Mouse (Mus musculus) E14TG2a.4 (cell line): ENCODE measurements around the gene Gm28043.
"Not testable (repeated sequence)": the region's sequence is repeated elsewhere in the genome, so short reads cannot be mapped to it uniquely, and the experiment has no call there.

Source experiments
- H3K27me3 ChIP-seq: 2 replicates; pipeline ENCODE4 v1.6.1; 2014; ENCODE audit warnings: low read length, control low read depth; ENCODE audit not compliant: insufficient read depth
- H3K36me3 ChIP-seq: 2 replicates; pipeline ENCODE4 v1.6.1; 2014; ENCODE audit warnings: low read length, control low read depth; ENCODE audit not compliant: insufficient read depth
- H3K4me1 ChIP-seq: replicated peaks from 2 replicates; pipeline ENCODE4 v1.6.1; 2014; ENCODE audit warnings: low read depth, low read length, control low read depth
- H3K4me3 ChIP-seq: replicated peaks from 2 replicates; pipeline ENCODE4 v1.5.1; 2014; ENCODE audit warnings: mild to moderate bottlenecking, low read length
- H3K9me3 ChIP-seq: 2 replicates; pipeline ENCODE4 v1.6.1; 2014; ENCODE audit warnings: low read length, control low read depth
- CTCF ChIP-seq: conservative IDR thresholded peaks from 2 replicates; pipeline ENCODE4 v1.5.1; 2014; ENCODE audit warnings: low read length
- NANOG ChIP-seq: IDR thresholded peaks from 2 replicates; pipeline ENCODE4 v1.6.1; 2014; ENCODE audit warnings: borderline replicate concordance, low read length, mixed read lengths
- POU5F1 ChIP-seq: IDR thresholded peaks from 2 replicates; pipeline ENCODE4 v1.6.1; 2014; ENCODE audit warnings: low read length, borderline replicate concordance

Gm28043 gene

GRCm38 (mm10) chr17:29603283-29603682, 11.4 kb upstream of the Gm28043 start:
- Histone ChIP-seq H3K4me3 (no peak overlapping the region), H3K36me3 (peaks cover 39% of the 10 kb centered on the region), H3K9me3 (peaks cover 3% of the 10 kb centered on the region; the same call in 1 of the 2 replicates), H3K4me1 (peaks cover 58% of the 10 kb centered on the region), H3K27me3 (no peaks in the 10 kb centered on the region)
- TF ChIP-seq NANOG (no peak), POU5F1 (no peak), CTCF (peak; percentile 96)

DNA sequence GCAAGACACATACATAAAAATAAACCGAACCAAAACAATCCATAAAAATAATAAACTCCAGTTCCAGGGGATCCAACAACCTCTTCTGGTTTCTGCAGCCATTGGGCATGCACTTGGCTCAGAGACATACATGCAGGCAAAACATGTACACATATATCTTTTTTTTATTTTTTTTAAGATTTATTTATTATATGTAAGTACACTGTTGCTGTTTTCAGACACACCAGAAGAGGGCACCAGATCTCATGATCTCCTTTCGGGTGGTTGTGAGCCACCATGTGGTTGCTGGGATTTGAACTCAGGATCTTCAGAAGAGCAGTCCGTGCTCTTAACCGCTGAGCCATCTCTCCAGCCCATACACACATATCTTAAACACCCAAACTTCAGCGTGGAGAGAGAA, 1.2 kb upstream of the Gm28043 start:
- H3K36me3 ChIP-seq, H3K27me3 ChIP-seq, H3K4me3 ChIP-seq, H3K9me3 ChIP-seq: not testable (repeated sequence)
- peaks cover 51% of the 10 kb centered on the region for H3K4me1 ChIP-seq
- TF ChIP-seq CTCF, result peak; percentile 22

DNA sequence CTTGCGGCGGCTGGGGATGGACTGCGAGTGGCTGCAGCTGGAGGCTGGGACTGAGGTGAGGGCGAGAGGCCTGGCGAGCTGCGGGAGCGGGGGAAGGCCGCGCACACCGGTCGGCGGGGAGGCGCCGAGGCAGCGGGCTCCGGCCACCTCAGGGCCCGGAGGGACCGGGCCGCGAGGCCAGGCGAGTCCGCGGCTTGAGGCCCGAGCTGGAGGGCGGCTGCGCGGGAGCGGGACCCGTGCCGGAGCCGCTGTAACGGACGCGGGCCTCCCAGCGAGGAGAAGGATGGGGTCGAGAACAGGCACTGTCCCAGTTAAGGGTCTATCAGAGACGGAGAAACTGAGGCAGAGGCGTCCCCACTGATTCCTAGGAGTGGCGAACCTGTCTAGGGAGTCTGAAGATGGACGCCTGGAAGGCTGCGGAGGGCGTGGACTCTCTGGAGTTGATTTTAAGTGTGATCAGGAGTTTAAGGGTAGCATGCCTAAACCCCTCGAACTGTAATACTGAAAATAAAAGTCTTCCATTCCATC, 412 bp downstream of the Gm28043 start:
- Histone ChIP-seq H3K36me3 (peaks cover 26% of the 10 kb centered on the region), H3K4me1 (peaks cover 52% of the 10 kb centered on the region), H3K4me3 (peak overlapping the region; percentile 90), H3K27me3 (no peaks in the 10 kb centered on the region), H3K9me3 (no peaks in the 10 kb centered on the region)
- TF ChIP-seq NANOG (no peak), POU5F1 (no peak), CTCF (no peak)

GRCm38 (mm10) chr17:29615616-29616015, 940 bp downstream of the Gm28043 start:
- Histone ChIP-seq H3K9me3 (no peaks in the 10 kb centered on the region), H3K4me3 (peak overlapping the region; percentile 90), H3K4me1 (peaks cover 52% of the 10 kb centered on the region), H3K27me3 (no peaks in the 10 kb centered on the region), H3K36me3 (peaks cover 27% of the 10 kb centered on the region)
- no peak for TF ChIP-seq NANOG
- no peak for TF ChIP-seq POU5F1
- TF ChIP-seq CTCF, result no peak

DNA sequence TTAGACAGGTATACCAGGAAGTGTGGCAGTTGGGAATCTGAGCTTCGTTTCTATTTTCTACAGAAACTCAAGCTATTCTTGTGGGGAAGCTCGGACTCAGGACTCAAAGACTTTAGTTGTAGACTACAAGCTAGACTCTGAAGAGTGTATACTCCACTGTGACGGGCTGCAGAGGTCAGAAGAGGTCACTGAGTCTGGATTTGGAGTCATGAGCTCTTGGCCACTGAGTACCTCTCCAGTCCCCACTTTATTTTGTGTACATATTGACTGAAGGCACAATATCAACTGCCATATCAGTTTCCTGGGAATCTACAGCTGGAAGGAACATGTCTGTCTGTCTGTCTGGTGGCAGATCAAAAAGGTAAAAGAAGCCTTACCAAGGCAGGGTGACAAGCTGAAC, 4.6 kb downstream of the Gm28043 start:
- H3K4me3 ChIP-seq, result no peak overlapping the region
- peaks cover 32% of the 10 kb centered on the region for H3K4me1 ChIP-seq
- peaks cover 57% of the 10 kb centered on the region for H3K36me3 ChIP-seq
- no peaks in the 10 kb centered on the region for H3K9me3 ChIP-seq
- no peaks in the 10 kb centered on the region for H3K27me3 ChIP-seq
- TF ChIP-seq POU5F1 (no peak), NANOG (no peak), CTCF (no peak)

- peaks cover 88% of the 10 kb centered on the region for H3K36me3 ChIP-seq
- H3K4me3 ChIP-seq, result no peak overlapping the region
- TF ChIP-seq POU5F1 (no peak), CTCF (no peak), NANOG (no peak)
These were observed 8.8 kb downstream of the Gm28043 start for GRCm38 (mm10) chr17:29623488-29623887.

GRCm38 (mm10) chr17:29627285-29627684, 12.6 kb downstream of the Gm28043 start:
- Histone ChIP-seq H3K4me1 (peaks cover 75% of the 10 kb centered on the region), H3K36me3 (peaks cover 89% of the 10 kb centered on the region), H3K9me3 (no peaks in the 10 kb centered on the region), H3K27me3 (no peaks in the 10 kb centered on the region), H3K4me3 (0 out of 2 replicates have a peak overlapping the region, but pooled peaks have one; percentile 17)
- no peak for TF ChIP-seq POU5F1
- no peak for TF ChIP-seq CTCF
- TF ChIP-seq NANOG, result no peak

More at GRCm38 (mm10) chr17:29623488-29623887, 8.8 kb downstream of the Gm28043 start:
- H3K4me1 ChIP-seq, result peaks cover 39% of the 10 kb centered on the region
- no peaks in the 10 kb centered on the region for H3K27me3 ChIP-seq
- H3K9me3 ChIP-seq, result no peaks in the 10 kb centered on the region

DNA sequence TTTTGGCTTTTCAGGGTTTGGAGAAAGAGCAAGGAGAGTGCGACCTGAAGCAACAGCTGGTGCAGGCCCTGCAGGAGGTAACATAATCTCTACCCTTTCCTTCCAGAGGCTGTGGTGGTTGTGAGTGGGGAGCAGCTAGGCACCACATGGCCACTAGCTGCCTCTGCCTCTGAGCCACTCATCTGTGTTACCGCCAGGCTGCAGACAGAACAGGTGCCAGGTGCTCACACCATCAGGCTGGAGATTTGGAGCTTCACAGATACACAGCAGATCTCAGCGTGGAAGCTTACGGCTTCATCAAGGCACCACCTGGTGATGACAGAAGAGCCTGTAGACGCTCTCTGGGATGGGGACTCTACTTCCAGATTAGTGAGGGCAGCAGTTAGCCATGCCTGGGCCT, 14.3 kb downstream of the Gm28043 start:
- peaks cover 79% of the 10 kb centered on the region for H3K36me3 ChIP-seq
- H3K9me3 ChIP-seq, result no peaks in the 10 kb centered on the region
- no peak overlapping the region for H3K4me3 ChIP-seq
- no peaks in the 10 kb centered on the region for H3K27me3 ChIP-seq
- TF ChIP-seq CTCF (no peak), POU5F1 (no peak), NANOG (no peak)
- peaks cover 92% of the 10 kb centered on the region for H3K4me1 ChIP-seq

GRCm38 (mm10) chr17:29629620-29630019, 14.9 kb downstream of the Gm28043 start:
- 0 out of 2 replicates have a peak, but pooled peaks have one; percentile 13 for TF ChIP-seq NANOG
- TF ChIP-seq POU5F1, result no peak

More at GRCm38 (mm10) chr17:29629620-29630019, 14.9 kb downstream of the Gm28043 start:
- Histone ChIP-seq H3K36me3 (peaks cover 79% of the 10 kb centered on the region), H3K4me3 (0 out of 2 replicates have a peak overlapping the region, but pooled peaks have one; percentile 3), H3K4me1 (peaks cover 98% of the 10 kb centered on the region), H3K27me3 (no peaks in the 10 kb centered on the region), H3K9me3 (no peaks in the 10 kb centered on the region)
